Mouse (Mus musculus) limb, embryonic 14.5 days (tissue): ENCODE measurements around the gene Dclk2. TPM values are rescaled to one million over a fixed set of nuclear protein-coding genes. Genes with fewer than 3 reads are reported as not detected.
A peak's percentile ranks its signal among the peaks of the same experiment; 100 is the strongest.

Experiments used
- ATAC-seq: fragments of 200-750 bp; cut with Nextera tagmentation; 2 replicates; pipeline ENCODE4 v1.8.0; 2017; ENCODE audit warnings: low read depth, moderate number of reproducible peaks, moderate TSS enrichment; ENCODE audit not compliant: low FRiP score
- DNase-seq: peaks from one replicate; pipeline ENCODE4 v3.0.0-alpha.2; 2015; ENCODE audit warnings: low spot score
- H3K27ac ChIP-seq: fragments of 300-500 bp; sonication (generic); replicated peaks from 2 replicates; pipeline ENCODE4 v1.5.1; 2014; ENCODE audit warnings: low read depth, mild to moderate bottlenecking, low read length, moderate library complexity, mixed read lengths
- H3K27me3 ChIP-seq: fragments of 300-500 bp; sonication (generic); 2 replicates; pipeline ENCODE4 v1.6.1; 2014; ENCODE audit warnings: low read length, mixed read lengths; ENCODE audit not compliant: control insufficient read depth, insufficient read depth
- H3K36me3 ChIP-seq: fragments of 300-500 bp; sonication (generic); 2 replicates; pipeline ENCODE4 v1.6.1; 2014; ENCODE audit warnings: mild to moderate bottlenecking, low read length, moderate library complexity, mixed read lengths; ENCODE audit not compliant: control insufficient read depth, insufficient read depth
- H3K4me1 ChIP-seq: fragments of 300-500 bp; sonication (generic); 2 replicates; pipeline ENCODE4 v1.6.1; 2014; ENCODE audit warnings: antibody characterized with exemption, low read length, mixed read lengths; ENCODE audit not compliant: control insufficient read depth, insufficient read depth
- H3K4me2 ChIP-seq: fragments of 300-500 bp; sonication (generic); replicated peaks from 2 replicates; pipeline ENCODE4 v1.6.1; 2014; ENCODE audit warnings: low read depth, mild to moderate bottlenecking, low read length, moderate library complexity; ENCODE audit not compliant: severe bottlenecking
- H3K4me3 ChIP-seq: fragments of 300-500 bp; sonication (generic); replicated peaks from 2 replicates; pipeline ENCODE4 v1.5.1; 2014; ENCODE audit warnings: low read length
- H3K9ac ChIP-seq: fragments of 300-500 bp; sonication (generic); 2 replicates; pipeline ENCODE4 v1.6.1; 2014; ENCODE audit warnings: mild to moderate bottlenecking, low read depth, low read length, moderate library complexity; ENCODE audit not compliant: severe bottlenecking
- H3K9me3 ChIP-seq: fragments of 300-500 bp; sonication (generic); 2 replicates; pipeline ENCODE4 v1.6.1; 2016; ENCODE audit warnings: low read length; ENCODE audit not compliant: control insufficient read depth
- POLR2A ChIP-seq: fragments of 200-500 bp; IDR thresholded peaks from 2 replicates; pipeline ENCODE4 v1.8.0; 2012; ENCODE audit warnings: inconsistent platforms, mild to moderate bottlenecking, moderate library complexity, borderline replicate concordance; ENCODE audit not compliant: insufficient read depth, insufficient read length; ENCODE audit errors: extremely low read depth
- WGBS: fragments of 180-500 bp; shearing (Covaris S2); extraction: QIAGEN DNeasy Blood & Tissue Kit; methylation state at CpG from one replicate; pipeline ENCODE4 v1.1.7; 2014; 5-methylcytosine and 5-hydroxymethylcytosine counted together
- polyA plus RNA-seq, 2 experiments: library from polyadenylated mRNA; depleted of rRNA in 1 of 2; stranded (reverse) in 1 of 2; unstranded in 1 of 2; fragments of >200 nt; fragmentation: Nextera tagmentation in 1 of 2; extraction: Ambion mirVana in 1 of 2; gene quantifications; 2 replicates each; pipeline versions ENCODE4 v1.2.1 to v1.2.3; 2012 to 2014

The Dclk2 gene
- polyA plus RNA-seq, 2 experiments, result 5.4 to 16.7 TPM

- Histone ChIP-seq H3K4me2 (no peak overlapping the region), H3K27ac (no peak overlapping the region), H3K9ac (no peak overlapping the region), H3K9me3 (no peaks in the 10 kb centered on the region), H3K36me3 (no peaks in the 10 kb centered on the region), H3K4me1 (no peaks in the 10 kb centered on the region), H3K4me3 (no peak overlapping the region), H3K27me3 (no peaks in the 10 kb centered on the region)
- no peak for ATAC-seq
- no peak for TF ChIP-seq POLR2A
- WGBS, result 82% methylated on average over 7 of the region's 7 CpGs
- DNase-seq, result no peak
Observed at GRCm38 (mm10) chr3:86933446-86933845, 12.8 kb upstream of the Dclk2 start.

DNA sequence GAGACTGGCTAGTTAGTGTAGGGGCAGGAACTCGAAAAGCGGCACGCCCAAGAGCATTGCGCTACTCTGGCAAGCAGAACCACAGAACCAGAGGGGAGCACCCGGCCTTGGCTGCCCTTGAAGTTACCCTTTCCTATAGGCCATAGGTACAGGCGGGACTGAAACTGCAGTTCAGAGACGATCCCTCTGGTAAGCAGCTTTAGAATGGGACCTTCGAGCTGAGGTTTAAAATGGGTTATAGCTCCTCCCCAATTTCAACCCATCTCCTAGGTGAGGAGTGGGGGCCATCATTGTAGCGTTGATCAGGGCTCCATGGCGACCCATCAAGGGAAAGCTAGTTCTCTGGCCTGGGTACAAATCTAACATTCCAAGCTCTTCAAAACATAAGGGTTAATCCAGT, 3.0 kb upstream of the Dclk2 start:
- no peak for TF ChIP-seq POLR2A
- Histone ChIP-seq H3K9ac (no peak overlapping the region), H3K4me2 (no peak overlapping the region), H3K27ac (no peak overlapping the region), H3K36me3 (no peaks in the 10 kb centered on the region), H3K4me3 (no peak overlapping the region), H3K27me3 (peaks cover 19% of the 10 kb centered on the region), H3K9me3 (no peaks in the 10 kb centered on the region), H3K4me1 (0 out of 2 replicates have a peak, but pooled peaks cover 4% of the 10 kb centered on the region)
- ATAC-seq (no peak), DNase-seq (no peak)
- whole genome bisulfite sequencing, result 86% methylated on average over 10 of the region's 10 CpGs

DNA sequence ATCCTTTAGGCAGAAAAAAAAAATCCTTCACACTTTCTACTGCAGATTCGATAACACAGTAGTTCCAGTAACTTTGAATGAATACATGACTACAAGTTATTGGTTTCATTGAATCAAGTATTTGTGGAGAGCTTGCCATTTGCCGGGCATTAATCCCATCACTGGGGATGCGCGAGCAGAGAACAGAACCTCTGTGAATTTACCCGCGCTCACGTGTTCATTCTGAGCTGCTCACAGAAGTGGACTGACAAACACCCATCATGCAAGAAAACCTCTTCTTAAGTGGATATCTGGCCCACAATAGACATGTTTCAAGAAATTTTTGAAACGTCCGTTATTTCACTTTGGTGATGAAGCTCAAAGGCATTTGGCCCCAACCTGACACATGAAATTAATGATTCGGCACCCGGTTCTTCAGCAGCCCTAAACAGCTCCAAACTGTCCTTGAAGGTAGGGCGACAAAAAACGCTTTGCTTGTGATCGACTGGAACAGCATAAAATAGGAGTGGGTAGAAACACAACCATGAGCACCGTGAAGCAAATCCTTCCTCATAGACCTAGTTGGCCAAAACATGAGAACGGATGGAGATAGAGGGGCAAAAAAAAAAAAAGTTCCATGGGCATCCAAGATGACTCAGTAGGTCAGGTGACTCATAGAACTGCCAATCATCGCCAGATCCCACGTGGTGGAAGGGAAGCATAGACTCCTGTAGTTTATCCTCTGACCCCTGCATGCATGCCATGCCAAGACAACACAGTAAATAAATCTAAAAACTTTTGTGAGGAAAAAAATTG, 726 bp upstream of the Dclk2 start:
- H3K9ac ChIP-seq, result no peak overlapping the region
- no peak for TF ChIP-seq POLR2A
- H3K9me3 ChIP-seq, result no peaks in the 10 kb centered on the region
- 0 out of 2 replicates have a peak, but pooled peaks cover 4% of the 10 kb centered on the region for H3K4me1 ChIP-seq
- peak overlapping the region; percentile 91; the same call in 1 of the 2 replicates for H3K4me2 ChIP-seq
- DNase-seq (no peak), ATAC-seq (no peak)
- peaks cover 19% of the 10 kb centered on the region for H3K27me3 ChIP-seq
- WGBS, result 70% methylated on average over 18 of the region's 18 CpGs
- no peak overlapping the region for H3K27ac ChIP-seq
- H3K36me3 ChIP-seq, result no peaks in the 10 kb centered on the region
- H3K4me3 ChIP-seq, result peak overlapping the region; percentile 78

- no peak overlapping the region for H3K27ac ChIP-seq
- DNase-seq, result no peak
- H3K36me3 ChIP-seq, result no peaks in the 10 kb centered on the region
- H3K27me3 ChIP-seq, result peaks cover 19% of the 10 kb centered on the region
- no peaks in the 10 kb centered on the region for H3K9me3 ChIP-seq
- WGBS, result 1% methylated on average over 52 of the region's 61 CpGs
- peak overlapping the region; percentile 78 for H3K4me3 ChIP-seq
- no peak for TF ChIP-seq POLR2A
- 0 out of 2 replicates have a peak, but pooled peaks cover 4% of the 10 kb centered on the region for H3K4me1 ChIP-seq
- H3K9ac ChIP-seq, result peak overlapping the region; percentile 81
- ATAC-seq, result 0 out of 2 replicates have a peak, but pooled peaks have one; percentile 19
- peak overlapping the region; percentile 91 for H3K4me2 ChIP-seq
Observed at GRCm38 (mm10) chr3:86919641-86920342, 860 bp downstream of the Dclk2 start.

DNA sequence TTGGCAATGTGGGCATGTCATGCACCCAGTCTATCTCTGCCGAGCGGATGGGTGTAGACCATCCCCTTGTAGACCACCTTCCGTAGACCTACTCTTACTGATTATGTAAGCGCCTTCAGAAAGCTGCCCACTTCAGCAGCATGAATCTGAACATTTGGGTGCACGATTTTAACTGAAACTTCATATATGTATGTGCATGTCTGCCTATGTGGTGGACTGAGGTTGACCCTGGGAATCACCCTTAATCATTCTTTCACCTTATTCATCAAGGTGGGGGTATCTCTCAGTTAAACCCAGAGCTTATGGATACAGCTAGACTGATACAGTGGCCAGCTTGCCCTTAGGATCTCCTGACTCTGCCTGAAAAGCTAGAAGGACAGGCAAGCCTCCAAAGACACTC, 3.6 kb downstream of the Dclk2 start:
- Histone ChIP-seq H3K9me3 (no peaks in the 10 kb centered on the region), H3K4me2 (no peak overlapping the region), H3K36me3 (no peaks in the 10 kb centered on the region), H3K27me3 (peaks cover 19% of the 10 kb centered on the region), H3K4me3 (no peak overlapping the region), H3K27ac (no peak overlapping the region), H3K9ac (no peak overlapping the region), H3K4me1 (0 out of 2 replicates have a peak, but pooled peaks cover 4% of the 10 kb centered on the region)
- no peak for TF ChIP-seq POLR2A
- 96% methylated on average over 5 of the region's 5 CpGs for WGBS
- DNase-seq (no peak), ATAC-seq (no peak)
